Mouse (Mus musculus): Measurements from ENCODE around the gene Eno3. TPM values are rescaled to one million over a fixed set of nuclear protein-coding genes. Genes with fewer than 3 reads are reported as not detected.

Eno3 gene
- 8.5 and 8.7 TPM in 2 replicates for polyA plus RNA-seq (2014; fragmentation: Nextera tagmentation; extraction: Ambion mirVana)

DNA sequence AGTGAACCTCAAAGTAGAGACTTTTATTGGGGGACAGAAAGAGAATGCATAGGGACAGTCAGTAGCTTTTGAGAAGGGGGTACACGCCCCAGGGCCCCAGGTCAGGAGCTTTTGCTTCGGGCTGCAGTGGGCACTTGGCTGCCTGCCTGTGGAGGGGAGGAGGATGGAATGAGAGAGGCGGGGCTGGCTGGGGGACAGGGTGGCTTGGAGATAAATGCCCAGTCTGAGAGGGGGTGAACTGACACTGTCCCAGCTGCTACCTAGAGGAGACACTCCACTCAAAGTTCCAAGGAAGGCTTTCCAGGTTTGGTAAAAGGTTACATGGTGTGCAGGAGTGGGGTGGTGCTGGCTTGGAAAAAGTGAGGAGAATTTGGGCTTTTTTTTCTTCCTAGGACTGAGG, at the start of gene Eno3:
Gene Eno3, plus strand, starts transcription at position 239 of the 400 bp plus-strand sequence.
- WGBS = 13% methylated on average over 3 of the region's 3 CpGs

DNA sequence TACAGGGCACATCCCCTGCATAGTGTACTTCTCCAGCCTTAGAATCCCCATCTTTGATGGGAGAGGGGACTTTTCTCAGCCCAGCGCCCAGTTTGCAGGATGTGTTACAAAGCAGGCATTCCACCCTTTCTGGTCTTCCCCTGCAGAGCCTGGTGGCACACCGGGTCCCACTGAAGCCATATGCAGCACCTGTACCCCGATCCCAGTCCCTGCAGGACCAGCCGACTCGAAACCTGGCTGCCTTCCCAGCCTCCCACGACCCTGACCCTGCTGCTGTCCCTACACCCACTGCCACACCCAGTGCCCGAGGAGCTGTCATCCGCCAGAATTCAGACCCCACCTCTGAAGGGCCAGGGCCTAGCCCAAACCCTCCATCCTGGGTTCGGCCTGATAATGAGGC, 49.4 kb upstream of the Eno3 start:
- Histone ChIP-seq H3K36me3 (ENCODE audit: control insufficient read depth, insufficient read depth, low read length) (peaks cover 95% of the 10 kb centered on the region), H3K9me3 (ENCODE audit: control insufficient read depth, low read length) (no peaks in the 10 kb centered on the region), H3K27me3 (ENCODE audit: control insufficient read depth, insufficient read depth, low read length) (no peaks in the 10 kb centered on the region), H3K27ac (replicated peaks; ENCODE audit: low read depth, low read length) (no peak overlapping the region), H3K4me2 (ENCODE audit: low read length) (no peak overlapping the region), H3K4me1 (ENCODE audit: control insufficient read depth, insufficient read depth, low read length) (no peaks in the 10 kb centered on the region), H3K9ac (replicated peaks; ENCODE audit: low read length) (no peak overlapping the region), H3K4me3 (replicated peaks; ENCODE audit: low read depth, low read length) (no peak overlapping the region)
- 88% methylated on average over 9 of the region's 9 CpGs for WGBS
- DNase-seq (no peak), ATAC-seq (ENCODE audit: low FRiP score, low TSS enrichment) (no peak)

More for the DNA sequence above, at the start of gene Eno3:
- Histone ChIP-seq H3K27ac (replicated peaks; ENCODE audit: low read depth, low read length) (0 out of 2 replicates have a peak within 1 kb of the TSS, but pooled peaks have one; percentile 42), H3K4me3 (replicated peaks; ENCODE audit: low read depth, low read length) (peak within 1 kb of the TSS; percentile 99), H3K36me3 (ENCODE audit: control insufficient read depth, insufficient read depth, low read length) (peaks cover 18% of the 10 kb centered on the region), H3K9ac (replicated peaks; ENCODE audit: low read length) (peak within 1 kb of the TSS; percentile 97; the same call in 1 of the 2 replicates), H3K4me1 (ENCODE audit: control insufficient read depth, insufficient read depth, low read length) (peaks cover 27% of the 10 kb centered on the region), H3K27me3 (ENCODE audit: control insufficient read depth, insufficient read depth, low read length) (no peaks in the 10 kb centered on the region), H3K9me3 (ENCODE audit: control insufficient read depth, low read length) (no peaks in the 10 kb centered on the region), H3K4me2 (ENCODE audit: low read length) (peak within 1 kb of the TSS; percentile 86)
- DNase-seq (no peak), ATAC-seq (ENCODE audit: low FRiP score, low TSS enrichment) (no peak)

DNA sequence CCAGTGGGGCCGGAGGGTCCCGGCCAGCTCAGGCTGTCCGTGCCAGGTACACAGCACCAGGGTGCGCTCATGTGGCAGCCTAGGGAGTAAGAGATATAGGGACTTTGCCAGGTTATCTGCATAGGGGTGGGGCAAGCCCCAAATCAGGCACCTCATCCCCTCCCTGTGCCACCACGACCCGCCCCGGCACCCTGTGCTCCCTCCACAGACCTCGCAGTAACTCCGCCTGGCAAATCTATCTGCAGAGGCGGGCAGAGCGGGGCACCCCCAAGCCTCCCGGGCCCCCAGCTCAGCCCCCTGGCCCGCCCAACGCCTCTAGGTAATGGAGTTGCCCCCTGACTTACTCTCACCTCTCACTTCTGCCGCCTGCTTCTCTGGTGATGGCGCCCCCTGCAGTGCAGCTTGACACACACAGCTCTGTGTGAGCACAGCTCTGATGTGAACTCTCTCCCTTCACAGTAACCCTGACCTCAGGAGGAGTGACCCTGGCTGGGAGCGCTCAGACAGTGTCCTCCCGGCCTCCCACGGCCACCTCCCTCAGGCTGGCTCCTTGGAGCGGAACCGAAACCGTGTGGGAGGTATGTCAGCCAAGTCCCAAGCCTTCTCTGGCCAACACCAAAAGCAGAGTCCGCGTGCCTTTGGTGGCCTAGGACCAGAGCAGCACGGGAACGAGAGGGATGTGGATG, 48.5 kb upstream of the Eno3 start:
- Histone ChIP-seq H3K4me2 (ENCODE audit: low read length) (no peak overlapping the region), H3K27ac (replicated peaks; ENCODE audit: low read depth, low read length) (no peak overlapping the region), H3K9me3 (ENCODE audit: control insufficient read depth, low read length) (no peaks in the 10 kb centered on the region), H3K9ac (replicated peaks; ENCODE audit: low read length) (no peak overlapping the region), H3K27me3 (ENCODE audit: control insufficient read depth, insufficient read depth, low read length) (no peaks in the 10 kb centered on the region), H3K36me3 (ENCODE audit: control insufficient read depth, insufficient read depth, low read length) (peaks cover 94% of the 10 kb centered on the region), H3K4me1 (ENCODE audit: control insufficient read depth, insufficient read depth, low read length) (no peaks in the 10 kb centered on the region), H3K4me3 (replicated peaks; ENCODE audit: low read depth, low read length) (no peak overlapping the region)
- WGBS = 86% methylated on average over 26 of the region's 26 CpGs
- no peak for DNase-seq
- ATAC-seq (ENCODE audit: low FRiP score, low TSS enrichment) = no peak

DNA sequence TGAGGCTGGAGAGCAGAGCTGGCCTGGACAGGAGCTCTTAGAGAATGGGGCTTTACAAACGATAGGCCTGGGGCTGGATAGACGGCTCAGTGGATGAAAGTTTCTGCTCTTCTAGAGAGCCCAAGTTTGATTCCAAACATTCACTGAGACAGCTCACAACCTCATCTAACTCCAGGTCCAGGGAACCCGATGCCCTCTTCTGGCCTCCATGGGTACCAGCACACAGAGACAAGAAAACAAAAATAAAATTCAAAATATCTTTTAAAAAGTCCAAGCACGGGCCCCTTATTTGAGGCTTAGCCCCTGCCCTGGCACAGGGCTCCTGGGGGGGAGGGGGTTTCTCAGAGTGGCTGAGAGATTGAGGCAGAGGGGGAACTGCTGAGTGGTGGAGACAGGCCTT, 46.2 kb upstream of the Eno3 start:
- Histone ChIP-seq H3K27me3 (ENCODE audit: control insufficient read depth, insufficient read depth, low read length) (no peaks in the 10 kb centered on the region), H3K9me3 (ENCODE audit: control insufficient read depth, low read length) (no peaks in the 10 kb centered on the region), H3K4me2 (ENCODE audit: low read length) (no peak overlapping the region), H3K27ac (replicated peaks; ENCODE audit: low read depth, low read length) (no peak overlapping the region), H3K4me3 (replicated peaks; ENCODE audit: low read depth, low read length) (no peak overlapping the region), H3K9ac (replicated peaks; ENCODE audit: low read length) (no peak overlapping the region), H3K4me1 (ENCODE audit: control insufficient read depth, insufficient read depth, low read length) (0 out of 2 replicates have a peak, but pooled peaks cover 5% of the 10 kb centered on the region), H3K36me3 (ENCODE audit: control insufficient read depth, insufficient read depth, low read length) (peaks cover 73% of the 10 kb centered on the region)
- DNase-seq (no peak), ATAC-seq (ENCODE audit: low FRiP score, low TSS enrichment) (no peak)
- 79% methylated on average over 4 of the region's 4 CpGs for WGBS

DNA sequence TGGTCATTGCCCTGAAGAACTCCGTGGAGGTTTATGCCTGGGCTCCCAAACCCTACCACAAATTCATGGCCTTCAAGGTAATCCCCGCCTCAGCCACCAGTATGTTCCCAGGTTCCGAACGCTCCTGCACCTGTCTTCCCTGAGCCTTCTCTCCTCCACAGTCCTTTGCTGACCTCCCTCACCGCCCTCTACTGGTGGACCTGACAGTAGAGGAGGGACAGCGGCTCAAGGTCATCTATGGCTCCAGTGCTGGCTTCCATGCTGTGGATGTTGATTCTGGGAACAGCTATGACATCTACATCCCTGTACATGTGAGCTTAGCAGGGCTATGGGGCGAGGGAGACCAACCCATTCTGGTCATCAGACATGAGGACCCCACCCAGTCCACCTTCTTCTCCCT, 44.5 kb upstream of the Eno3 start:
- H3K9ac ChIP-seq (replicated peaks; ENCODE audit: low read length) = no peak overlapping the region
- ATAC-seq (ENCODE audit: low FRiP score, low TSS enrichment) (no peak), DNase-seq (no peak)
- peaks cover 56% of the 10 kb centered on the region for H3K36me3 ChIP-seq (ENCODE audit: control insufficient read depth, insufficient read depth, low read length)
- WGBS = 85% methylated on average over 7 of the region's 7 CpGs
- H3K4me1 ChIP-seq (ENCODE audit: control insufficient read depth, insufficient read depth, low read length) = 0 out of 2 replicates have a peak, but pooled peaks cover 5% of the 10 kb centered on the region
- H3K4me2 ChIP-seq (ENCODE audit: low read length) = no peak overlapping the region
- H3K27ac ChIP-seq (replicated peaks; ENCODE audit: low read depth, low read length) = no peak overlapping the region
- no peaks in the 10 kb centered on the region for H3K9me3 ChIP-seq (ENCODE audit: control insufficient read depth, low read length)
- H3K4me3 ChIP-seq (replicated peaks; ENCODE audit: low read depth, low read length) = no peak overlapping the region
- H3K27me3 ChIP-seq (ENCODE audit: control insufficient read depth, insufficient read depth, low read length) = no peaks in the 10 kb centered on the region

DNA sequence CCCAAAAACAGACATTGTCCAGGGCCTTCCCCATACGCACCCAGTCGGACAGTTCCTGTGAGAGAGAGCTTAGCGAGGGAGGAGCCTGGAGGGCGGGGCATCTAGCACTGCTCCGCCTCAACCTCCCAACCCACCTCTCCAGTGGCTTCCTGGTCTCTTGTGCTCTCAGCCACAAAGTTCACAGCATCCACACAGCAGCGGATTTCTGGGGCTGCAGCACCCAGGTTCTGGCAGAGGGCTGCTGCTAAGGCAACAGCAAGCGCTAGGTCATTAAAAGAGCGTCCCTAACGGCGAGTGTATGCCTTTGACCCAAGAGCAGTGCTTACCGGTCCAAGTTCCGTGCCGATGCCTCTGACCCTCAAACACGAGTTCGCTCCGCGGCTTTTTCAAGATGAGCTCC, 41.9 kb upstream of the Eno3 start:
- H3K36me3 ChIP-seq (ENCODE audit: control insufficient read depth, insufficient read depth, low read length) = peaks cover 31% of the 10 kb centered on the region
- DNase-seq (peak; percentile 47), ATAC-seq (ENCODE audit: low FRiP score, low TSS enrichment) (no peak)
- H3K4me2 ChIP-seq (ENCODE audit: low read length) = peak overlapping the region; percentile 48
- H3K27me3 ChIP-seq (ENCODE audit: control insufficient read depth, insufficient read depth, low read length) = no peaks in the 10 kb centered on the region
- peak overlapping the region; percentile 12; the same call in 1 of the 2 replicates for H3K4me3 ChIP-seq (replicated peaks; ENCODE audit: low read depth, low read length)
- H3K4me1 ChIP-seq (ENCODE audit: control insufficient read depth, insufficient read depth, low read length) = 0 out of 2 replicates have a peak, but pooled peaks cover 5% of the 10 kb centered on the region
- WGBS = 1% methylated on average over 17 of the region's 17 CpGs
- H3K9me3 ChIP-seq (ENCODE audit: control insufficient read depth, low read length) = no peaks in the 10 kb centered on the region
- 0 out of 2 replicates have a peak overlapping the region, but pooled peaks have one; percentile 20 for H3K9ac ChIP-seq (replicated peaks; ENCODE audit: low read length)
- H3K27ac ChIP-seq (replicated peaks; ENCODE audit: low read depth, low read length) = no peak overlapping the region

DNA sequence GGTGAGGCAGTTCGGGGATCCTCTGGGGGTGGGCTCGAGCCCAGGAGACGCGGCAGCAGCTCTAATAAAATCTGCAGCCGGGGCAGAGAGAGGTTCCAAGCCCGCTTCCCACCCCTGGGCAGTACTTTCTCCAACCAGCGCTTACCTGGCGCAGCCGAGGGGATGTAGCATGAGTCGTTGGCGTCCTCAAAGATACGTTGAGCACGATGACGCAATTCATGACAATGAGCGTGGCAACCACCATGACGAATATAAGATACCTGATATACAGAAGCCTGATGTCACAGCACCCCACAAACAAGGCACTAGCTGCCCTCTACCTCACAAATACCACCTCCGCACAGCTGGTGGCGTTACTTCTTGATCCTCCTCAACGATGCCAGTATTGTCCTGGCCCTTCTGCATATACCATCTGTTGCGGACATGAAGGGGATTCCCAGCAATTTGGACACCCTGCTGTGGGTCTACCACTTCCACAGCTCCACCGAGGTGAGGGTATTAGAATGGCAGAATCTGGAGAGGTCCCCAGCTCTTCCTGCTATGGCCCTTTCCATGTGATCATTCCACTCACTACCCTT, 41.4 kb upstream of the Eno3 start, which contains the start of gene 4930544D05Rik:
Gene 4930544D05Rik, plus strand, starts transcription at position 333 of the 578 bp plus-strand sequence.
- Histone ChIP-seq H3K9me3 (ENCODE audit: control insufficient read depth, low read length) (no peaks in the 10 kb centered on the region), H3K36me3 (ENCODE audit: control insufficient read depth, insufficient read depth, low read length) (peaks cover 26% of the 10 kb centered on the region), H3K4me2 (ENCODE audit: low read length) (peak within 1 kb of the TSS; percentile 48), H3K27ac (replicated peaks; ENCODE audit: low read depth, low read length) (no peak within 1 kb of the TSS), H3K4me3 (replicated peaks; ENCODE audit: low read depth, low read length) (peak within 1 kb of the TSS; percentile 12; the same call in 1 of the 2 replicates), H3K4me1 (ENCODE audit: control insufficient read depth, insufficient read depth, low read length) (0 out of 2 replicates have a peak, but pooled peaks cover 5% of the 10 kb centered on the region), H3K27me3 (ENCODE audit: control insufficient read depth, insufficient read depth, low read length) (no peaks in the 10 kb centered on the region), H3K9ac (replicated peaks; ENCODE audit: low read length) (0 out of 2 replicates have a peak within 1 kb of the TSS, but pooled peaks have one; percentile 20)
- WGBS = 11% methylated on average over 21 of the region's 21 CpGs
- DNase-seq (peak; percentile 18), ATAC-seq (ENCODE audit: low FRiP score, low TSS enrichment) (no peak)

DNA sequence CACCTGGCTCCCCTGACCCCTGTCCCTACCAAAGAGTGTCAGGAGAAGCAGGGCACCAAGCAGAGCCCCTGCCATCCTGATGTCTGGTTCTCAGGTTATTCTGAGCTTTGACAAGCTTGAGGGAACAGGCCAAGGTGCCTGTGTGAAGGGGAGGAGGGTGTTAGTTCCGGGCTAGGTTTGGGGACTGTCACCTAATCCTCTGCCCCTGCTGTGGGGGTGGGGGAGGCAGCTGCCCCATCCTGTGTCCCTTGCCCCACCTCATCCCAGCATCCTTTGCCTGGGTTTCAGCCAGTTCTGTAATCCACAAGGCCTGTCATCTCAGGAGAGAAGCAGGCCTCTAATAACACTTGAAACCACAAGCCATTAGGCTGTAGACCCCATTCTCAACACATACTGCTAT, 37.9 kb upstream of the Eno3 start, which contains the start of gene Chrne:
Gene Chrne, minus strand, starts transcription at position 116 of the 400 bp plus-strand sequence.
- WGBS = 41% methylated on average over 1 of the region's 1 CpGs
- Histone ChIP-seq H3K27me3 (ENCODE audit: control insufficient read depth, insufficient read depth, low read length) (no peaks in the 10 kb centered on the region), H3K9me3 (ENCODE audit: control insufficient read depth, low read length) (no peaks in the 10 kb centered on the region), H3K4me2 (ENCODE audit: low read length) (no peak within 1 kb of the TSS), H3K9ac (replicated peaks; ENCODE audit: low read length) (no peak within 1 kb of the TSS), H3K4me1 (ENCODE audit: control insufficient read depth, insufficient read depth, low read length) (0 out of 2 replicates have a peak, but pooled peaks cover 5% of the 10 kb centered on the region), H3K27ac (replicated peaks; ENCODE audit: low read depth, low read length) (no peak within 1 kb of the TSS), H3K4me3 (replicated peaks; ENCODE audit: low read depth, low read length) (no peak within 1 kb of the TSS), H3K36me3 (ENCODE audit: control insufficient read depth, insufficient read depth, low read length) (no peaks in the 10 kb centered on the region)
- ATAC-seq (ENCODE audit: low FRiP score, low TSS enrichment) (no peak), DNase-seq (no peak)
